Mouse (Mus musculus) E14TG2a.4 (cell line): ENCODE results near the gene Tldc2.

ENCODE experiments used
- H3K27me3 ChIP-seq: 2 replicates; pipeline ENCODE4 v1.6.1; 2014; ENCODE audit warnings: low read length, control low read depth; ENCODE audit not compliant: insufficient read depth
- H3K36me3 ChIP-seq: 2 replicates; pipeline ENCODE4 v1.6.1; 2014; ENCODE audit warnings: low read length, control low read depth; ENCODE audit not compliant: insufficient read depth
- H3K4me1 ChIP-seq: replicated peaks from 2 replicates; pipeline ENCODE4 v1.6.1; 2014; ENCODE audit warnings: low read depth, low read length, control low read depth
- H3K4me3 ChIP-seq: replicated peaks from 2 replicates; pipeline ENCODE4 v1.5.1; 2014; ENCODE audit warnings: mild to moderate bottlenecking, low read length
- H3K9me3 ChIP-seq: 2 replicates; pipeline ENCODE4 v1.6.1; 2014; ENCODE audit warnings: low read length, control low read depth
- CTCF ChIP-seq: conservative IDR thresholded peaks from 2 replicates; pipeline ENCODE4 v1.5.1; 2014; ENCODE audit warnings: low read length
- NANOG ChIP-seq: IDR thresholded peaks from 2 replicates; pipeline ENCODE4 v1.6.1; 2014; ENCODE audit warnings: borderline replicate concordance, low read length, mixed read lengths
- POU5F1 ChIP-seq: IDR thresholded peaks from 2 replicates; pipeline ENCODE4 v1.6.1; 2014; ENCODE audit warnings: low read length, borderline replicate concordance

Gene Tldc2

GRCm38 (mm10) chr2:157108236-157108635 lies 21.4 kb downstream of the Tldc2 start:
- Histone ChIP-seq H3K4me3 (no peak overlapping the region), H3K36me3 (peaks cover 69% of the 10 kb centered on the region), H3K4me1 (peaks cover 8% of the 10 kb centered on the region), H3K9me3 (no peaks in the 10 kb centered on the region), H3K27me3 (no peaks in the 10 kb centered on the region)
- TF ChIP-seq POU5F1: no peak
- no peak for TF ChIP-seq NANOG
- TF ChIP-seq CTCF: no peak

- Histone ChIP-seq H3K27me3 (no peaks in the 10 kb centered on the region), H3K9me3 (no peaks in the 10 kb centered on the region), H3K36me3 (peaks cover 62% of the 10 kb centered on the region), H3K4me3 (no peak overlapping the region), H3K4me1 (peaks cover 5% of the 10 kb centered on the region)
- peak; percentile 93 for TF ChIP-seq CTCF
- TF ChIP-seq POU5F1: no peak
Measured at GRCm38 (mm10) chr2:157116964-157117363, 30.1 kb downstream of the Tldc2 start.

DNA sequence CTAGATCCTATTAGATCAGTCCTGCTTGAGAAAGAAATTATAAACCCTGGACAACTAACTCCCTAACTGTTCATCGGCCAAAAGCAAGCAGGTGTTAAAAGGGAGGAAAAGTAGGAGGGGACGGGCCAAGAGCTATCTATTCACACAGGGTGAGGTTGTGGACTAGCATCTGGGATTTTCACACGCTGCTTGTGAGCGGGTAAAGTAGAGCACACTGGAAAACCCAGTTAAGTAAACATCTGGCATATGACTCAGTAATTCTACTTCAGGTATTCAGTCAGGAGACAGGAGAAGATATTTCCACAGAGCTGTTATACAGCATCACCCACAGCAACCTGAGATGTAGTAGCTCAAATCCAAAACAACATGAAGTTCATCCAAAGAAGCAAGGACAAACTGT lies 31.7 kb downstream of the Tldc2 start:
- no peaks in the 10 kb centered on the region for H3K9me3 ChIP-seq
- TF ChIP-seq POU5F1: no peak
- no peak for TF ChIP-seq CTCF
- no peak for TF ChIP-seq NANOG

DNA sequence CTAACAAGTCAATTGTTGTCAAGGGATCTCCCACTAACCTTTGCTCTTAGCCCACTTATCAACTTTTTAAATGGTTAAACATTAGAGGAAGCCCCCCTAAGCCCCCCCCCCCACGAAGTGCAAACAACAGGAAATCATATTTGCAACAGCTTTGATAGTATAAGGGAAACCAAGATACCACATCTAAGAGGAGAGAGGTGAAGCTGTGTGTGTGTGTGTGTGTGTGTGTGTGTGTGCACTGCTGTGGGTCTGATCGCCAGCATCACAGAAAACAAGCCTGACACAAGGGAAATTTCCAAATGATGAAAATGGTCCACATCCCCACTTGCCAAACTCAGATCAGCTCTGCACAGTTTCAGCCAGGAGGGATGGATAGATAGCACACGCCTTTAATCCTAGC lies 32.2 kb downstream of the Tldc2 start:
- H3K4me1 ChIP-seq: no peaks in the 10 kb centered on the region; the same call in 1 of the 2 replicates

More for the DNA sequence above, 31.7 kb downstream of the Tldc2 start:
- H3K4me3 ChIP-seq: no peak overlapping the region
- no peaks in the 10 kb centered on the region; the same call in 1 of the 2 replicates for H3K4me1 ChIP-seq
- H3K36me3 ChIP-seq: peaks cover 54% of the 10 kb centered on the region
- H3K27me3 ChIP-seq: no peaks in the 10 kb centered on the region

DNA sequence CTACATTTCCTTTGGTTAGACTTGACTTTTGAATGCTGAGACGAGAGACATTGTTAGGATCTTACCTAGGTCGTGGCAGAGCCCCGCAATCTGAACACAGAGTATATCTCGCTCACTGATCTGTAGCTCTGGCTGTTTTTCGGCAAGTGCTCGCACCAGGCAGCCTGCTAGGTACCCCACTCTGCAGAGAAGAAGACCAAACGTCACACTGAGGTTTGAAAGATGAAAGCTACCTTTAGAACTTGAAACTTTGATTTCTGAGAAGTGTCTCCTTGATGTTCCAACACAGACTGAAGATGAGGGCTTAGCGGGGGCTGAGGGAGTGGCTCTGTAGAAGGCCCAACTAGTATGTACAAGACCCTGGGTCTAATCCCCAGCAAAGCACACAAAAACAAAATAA lies 34.9 kb downstream of the Tldc2 start:
- Histone ChIP-seq H3K36me3 (peaks cover 53% of the 10 kb centered on the region), H3K9me3 (no peaks in the 10 kb centered on the region), H3K4me3 (no peak overlapping the region), H3K4me1 (no peaks in the 10 kb centered on the region), H3K27me3 (no peaks in the 10 kb centered on the region)
- TF ChIP-seq POU5F1: no peak
- TF ChIP-seq CTCF: no peak

More for the DNA sequence above, 32.2 kb downstream of the Tldc2 start:
- Histone ChIP-seq H3K36me3 (peaks cover 49% of the 10 kb centered on the region), H3K27me3 (no peaks in the 10 kb centered on the region), H3K4me3 (no peak overlapping the region), H3K9me3 (no peaks in the 10 kb centered on the region)
- no peak for TF ChIP-seq NANOG
- no peak for TF ChIP-seq POU5F1
- no peak for TF ChIP-seq CTCF

GRCm38 (mm10) chr2:157125246-157125645 lies 38.4 kb downstream of the Tldc2 start:
- Histone ChIP-seq H3K4me3 (no peak overlapping the region), H3K9me3 (no peaks in the 10 kb centered on the region), H3K27me3 (no peaks in the 10 kb centered on the region), H3K36me3 (peaks cover 54% of the 10 kb centered on the region), H3K4me1 (no peaks in the 10 kb centered on the region)
- TF ChIP-seq CTCF (no peak), NANOG (no peak), POU5F1 (no peak)

- Histone ChIP-seq H3K27me3 (no peaks in the 10 kb centered on the region), H3K9me3 (no peaks in the 10 kb centered on the region), H3K36me3 (peaks cover 37% of the 10 kb centered on the region), H3K4me1 (no peaks in the 10 kb centered on the region), H3K4me3 (no peak overlapping the region)
- TF ChIP-seq NANOG: no peak
- TF ChIP-seq POU5F1: no peak
- no peak for TF ChIP-seq CTCF
Measured at GRCm38 (mm10) chr2:157127370-157127769, 40.5 kb downstream of the Tldc2 start.

GRCm38 (mm10) chr2:157128072-157128471 lies 41.2 kb downstream of the Tldc2 start:
- Histone ChIP-seq H3K4me3 (no peak overlapping the region), H3K9me3 (no peaks in the 10 kb centered on the region), H3K4me1 (no peaks in the 10 kb centered on the region; the same call in 1 of the 2 replicates), H3K36me3 (peaks cover 36% of the 10 kb centered on the region), H3K27me3 (no peaks in the 10 kb centered on the region)
- no peak for TF ChIP-seq NANOG
- TF ChIP-seq CTCF: no peak
- no peak for TF ChIP-seq POU5F1

GRCm38 (mm10) chr2:157129096-157129495 lies 42.2 kb downstream of the Tldc2 start:
- Histone ChIP-seq H3K4me1 (peaks cover 6% of the 10 kb centered on the region), H3K4me3 (no peak overlapping the region), H3K36me3 (peaks cover 36% of the 10 kb centered on the region), H3K27me3 (peaks cover 1% of the 10 kb centered on the region; the same call in 1 of the 2 replicates), H3K9me3 (no peaks in the 10 kb centered on the region)
- TF ChIP-seq POU5F1: no peak
- no peak for TF ChIP-seq NANOG
- TF ChIP-seq CTCF: no peak
